Mouse (Mus musculus) midbrain, postnatal 0 days (tissue): ENCODE results near the gene Gsn. TPM values are rescaled to one million over a fixed set of nuclear protein-coding genes. Genes with fewer than 3 reads are reported as not detected.
A peak's percentile ranks its signal among the peaks of the same experiment; 100 is the strongest.

Source experiments
- ATAC-seq: fragments of 200-750 bp; cut with Nextera tagmentation; 2 replicates; pipeline ENCODE4 v1.8.0; 2017; ENCODE audit warnings: moderate number of reproducible peaks, mild to moderate bottlenecking, moderate TSS enrichment, moderate library complexity; ENCODE audit not compliant: low FRiP score
- DNase-seq: peaks from one replicate; pipeline ENCODE4 v3.0.0-alpha.2; 2015; ENCODE audit warnings: low spot score
- H3K27ac ChIP-seq: fragments of 300-500 bp; sonication (generic); 2 replicates; pipeline ENCODE4 v1.5.1; 2014; ENCODE audit warnings: low read depth, mild to moderate bottlenecking, low read length, mixed read lengths
- H3K27me3 ChIP-seq: fragments of 300-500 bp; sonication (generic); 2 replicates; pipeline ENCODE4 v1.6.1; 2014; ENCODE audit warnings: low read length, control low read depth, mixed read lengths; ENCODE audit not compliant: insufficient read depth
- H3K36me3 ChIP-seq: fragments of 300-500 bp; sonication (generic); 2 replicates; pipeline ENCODE4 v1.6.1; 2014; ENCODE audit warnings: low read length, control low read depth, mixed read lengths; ENCODE audit not compliant: insufficient read depth
- H3K4me1 ChIP-seq: fragments of 300-500 bp; sonication (generic); 2 replicates; pipeline ENCODE4 v1.6.1; 2014; ENCODE audit warnings: mild to moderate bottlenecking, control low read depth, antibody characterized with exemption, low read length, mixed read lengths; ENCODE audit not compliant: insufficient read depth
- H3K4me2 ChIP-seq: fragments of 300-500 bp; sonication (generic); 2 replicates; pipeline ENCODE4 v1.6.1; 2014; ENCODE audit warnings: low read depth, mild to moderate bottlenecking, low read length, mixed read lengths; ENCODE audit not compliant: poor library complexity, severe bottlenecking
- H3K4me3 ChIP-seq: fragments of 300-500 bp; sonication (generic); 2 replicates; pipeline ENCODE4 v1.5.1; 2014; ENCODE audit warnings: low read depth, mild to moderate bottlenecking, low read length, moderate library complexity
- H3K9ac ChIP-seq: fragments of 300-500 bp; sonication (generic); replicated peaks from 2 replicates; pipeline ENCODE4 v1.6.1; 2014; ENCODE audit warnings: mild to moderate bottlenecking, low read length, moderate library complexity, mixed read lengths; ENCODE audit not compliant: poor library complexity, severe bottlenecking
- H3K9me3 ChIP-seq: fragments of 300-500 bp; sonication (generic); 2 replicates; pipeline ENCODE4 v1.6.1; 2016; ENCODE audit warnings: low read length, control low read depth
- CTCF ChIP-seq: IDR thresholded peaks from 2 replicates; pipeline ENCODE4 v1.5.1; 2016; ENCODE audit warnings: antibody characterized with exemption, mild to moderate bottlenecking
- WGBS: fragments of 180-500 bp; shearing (Covaris S2); extraction: QIAGEN DNeasy Blood & Tissue Kit; methylation state at CpG from one replicate; pipeline ENCODE4 v1.1.7; 2014; 5-methylcytosine and 5-hydroxymethylcytosine counted together
- polyA plus RNA-seq: library from polyadenylated mRNA; unstranded; fragments of >200 nt; fragmentation: Nextera tagmentation; extraction: Ambion mirVana; gene quantifications from 2 replicates; pipeline ENCODE4 v1.2.1, GENCODE M21; 2015
- total RNA-seq: library from RNA; depleted of rRNA; stranded (reverse); fragments of >200 nt; gene quantifications from 2 replicates; pipeline ENCODE4 v1.2.3, GENCODE M21; 2014

The Gsn gene
- total and polyA plus RNA-seq, 2 experiments from 2014 or later, result 26.2 to 39.1 TPM

DNA sequence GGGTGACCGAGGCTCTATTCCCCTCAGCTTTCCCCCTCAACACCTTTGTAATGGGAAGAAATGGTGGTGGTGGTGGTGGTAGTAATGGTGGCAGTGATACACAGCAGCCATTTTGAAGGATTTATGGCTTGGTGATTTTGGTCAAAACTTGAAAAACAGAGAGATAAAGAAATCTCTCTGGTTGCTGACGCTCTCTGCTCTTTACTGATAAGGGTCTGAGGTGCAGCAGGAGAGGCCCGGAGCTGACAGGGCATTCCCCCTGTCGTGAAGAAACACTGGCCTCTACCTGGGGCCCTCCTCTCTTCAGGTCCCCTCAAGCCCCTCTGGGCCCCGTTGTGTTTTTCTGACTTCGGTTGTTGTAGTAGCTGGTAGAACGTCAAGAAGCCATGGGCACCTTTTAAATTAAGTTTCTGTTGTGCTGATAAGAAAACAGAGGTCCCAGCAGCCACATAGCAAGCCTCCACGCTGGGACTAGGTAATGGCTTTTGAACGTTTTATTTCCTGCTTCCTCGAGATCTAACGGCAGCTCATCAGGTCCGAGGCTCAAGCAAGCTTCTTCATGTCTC lies 42.8 kb upstream of the Gsn start:
- DNase-seq, result no peak
- Histone ChIP-seq H3K9me3 (no peaks in the 10 kb centered on the region), H3K36me3 (no peaks in the 10 kb centered on the region), H3K27me3 (no peaks in the 10 kb centered on the region), H3K9ac (no peak overlapping the region), H3K4me2 (no peak overlapping the region), H3K4me3 (no peak overlapping the region), H3K4me1 (no peaks in the 10 kb centered on the region), H3K27ac (no peak overlapping the region)
- ATAC-seq, result no peak
- no peak for TF ChIP-seq CTCF
- 84% methylated on average over 12 of the region's 12 CpGs for WGBS

DNA sequence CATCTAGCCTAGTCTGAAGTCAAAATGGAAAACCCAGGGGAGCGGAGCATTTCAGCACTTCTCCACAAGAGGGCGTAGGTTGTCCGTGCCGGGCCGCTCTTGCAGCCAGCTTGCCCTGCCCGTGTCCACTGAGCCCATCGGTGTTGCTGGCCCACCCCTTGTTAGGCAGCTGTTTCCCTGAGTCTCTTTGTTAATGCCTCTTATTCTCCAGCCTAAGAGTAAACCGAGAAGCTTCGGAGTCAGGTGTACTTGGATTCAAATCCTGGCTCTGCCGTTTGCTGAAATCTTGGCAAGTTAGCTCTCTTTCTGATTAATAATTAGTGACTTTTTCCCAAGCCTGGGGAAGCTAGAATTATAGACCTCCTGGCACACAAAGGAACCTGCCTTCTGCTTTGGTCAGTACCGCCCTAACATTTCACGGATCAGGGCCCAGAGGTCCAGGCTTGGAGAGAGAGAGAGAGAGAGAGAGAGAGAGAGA lies 41.3 kb upstream of the Gsn start:
- no peak overlapping the region for H3K4me3 ChIP-seq
- H3K4me1 ChIP-seq, result no peaks in the 10 kb centered on the region
- H3K27ac ChIP-seq, result no peak overlapping the region
- ATAC-seq (peak; percentile 80), DNase-seq (peak; percentile 84)
- no peaks in the 10 kb centered on the region for H3K36me3 ChIP-seq
- H3K27me3 ChIP-seq, result no peaks in the 10 kb centered on the region
- WGBS, result 3% methylated on average over 12 of the region's 12 CpGs
- no peak overlapping the region for H3K9ac ChIP-seq
- TF ChIP-seq CTCF, result peak; percentile 93
- peak overlapping the region; percentile 38 for H3K4me2 ChIP-seq
- no peaks in the 10 kb centered on the region for H3K9me3 ChIP-seq

DNA sequence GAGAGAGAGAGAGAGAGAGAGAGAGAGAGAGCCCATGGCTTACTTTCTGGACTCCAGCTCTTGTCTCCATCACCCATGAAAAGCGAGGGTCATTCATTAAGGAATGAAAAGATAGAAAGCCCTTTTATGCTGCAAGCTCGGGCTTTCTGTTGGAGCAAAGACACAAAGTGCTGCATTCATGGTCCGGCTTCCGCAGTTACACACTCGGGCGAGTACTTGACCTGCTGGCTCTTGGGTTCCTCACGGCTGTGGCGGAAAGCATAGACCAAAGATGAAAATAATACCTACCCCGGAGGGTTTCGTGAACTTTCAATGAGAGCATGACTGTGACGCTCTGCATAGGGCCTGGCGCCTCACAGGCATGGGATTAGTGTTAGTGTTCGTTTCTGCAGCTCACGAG lies 40.8 kb upstream of the Gsn start:
- Histone ChIP-seq H3K36me3 (no peaks in the 10 kb centered on the region), H3K9me3 (no peaks in the 10 kb centered on the region), H3K4me2 (no peak overlapping the region), H3K4me3 (no peak overlapping the region), H3K9ac (no peak overlapping the region), H3K27me3 (no peaks in the 10 kb centered on the region), H3K27ac (no peak overlapping the region), H3K4me1 (no peaks in the 10 kb centered on the region)
- ATAC-seq (no peak), DNase-seq (no peak)
- WGBS, result 36% methylated on average over 14 of the region's 14 CpGs
- TF ChIP-seq CTCF, result no peak

DNA sequence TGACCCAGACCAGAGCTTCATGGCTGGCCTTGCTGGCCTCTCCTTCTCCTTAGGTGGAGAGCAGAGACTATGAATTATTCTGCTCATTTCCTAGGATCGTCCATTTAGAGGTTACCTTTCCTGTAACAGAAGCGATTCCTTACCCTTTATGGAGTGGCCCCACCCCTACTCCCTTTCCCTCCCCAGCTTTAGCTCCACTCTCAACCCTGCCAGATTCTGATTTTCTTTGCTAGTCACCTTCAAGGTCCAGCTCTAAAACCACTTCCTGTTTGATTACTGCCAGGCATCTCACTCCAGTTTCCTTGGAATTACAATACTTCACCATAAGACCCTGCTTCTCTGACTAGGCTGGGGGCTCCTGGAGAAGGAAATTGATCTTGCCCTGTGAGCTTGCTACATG lies 39.5 kb upstream of the Gsn start:
- Histone ChIP-seq H3K27me3 (no peaks in the 10 kb centered on the region), H3K4me1 (no peaks in the 10 kb centered on the region), H3K27ac (no peak overlapping the region), H3K9me3 (no peaks in the 10 kb centered on the region), H3K4me2 (no peak overlapping the region), H3K9ac (no peak overlapping the region), H3K4me3 (no peak overlapping the region), H3K36me3 (no peaks in the 10 kb centered on the region)
- DNase-seq (no peak), ATAC-seq (no peak)
- 91% methylated on average over 2 of the region's 2 CpGs for WGBS
- TF ChIP-seq CTCF, result no peak

DNA sequence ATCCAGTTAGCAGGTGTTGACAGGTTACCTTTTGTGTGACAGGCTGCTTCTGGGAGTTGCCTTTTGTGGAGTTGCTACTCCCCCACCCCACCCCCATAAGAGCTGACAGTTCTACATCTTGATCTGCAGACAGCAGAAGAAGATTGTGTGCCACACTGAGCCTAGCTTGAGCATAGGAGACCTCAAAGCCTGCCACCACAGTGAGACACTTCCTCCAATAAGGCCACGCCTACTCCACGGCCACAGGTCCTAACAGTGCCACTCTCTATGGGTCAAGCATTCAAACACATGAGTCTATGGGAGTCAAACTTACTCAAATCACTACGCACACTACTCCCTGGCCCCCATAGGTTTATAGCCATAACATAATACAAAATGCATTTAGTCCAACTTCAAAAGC lies 37.4 kb upstream of the Gsn start:
- no peak overlapping the region for H3K27ac ChIP-seq
- H3K27me3 ChIP-seq, result no peaks in the 10 kb centered on the region
- ATAC-seq (no peak), DNase-seq (no peak)
- 95% methylated on average over 3 of the region's 3 CpGs for WGBS
- no peaks in the 10 kb centered on the region for H3K36me3 ChIP-seq
- H3K9ac ChIP-seq, result no peak overlapping the region
- TF ChIP-seq CTCF, result no peak
- no peak overlapping the region for H3K4me2 ChIP-seq
- no peak overlapping the region for H3K4me3 ChIP-seq
- H3K9me3 ChIP-seq, result no peaks in the 10 kb centered on the region
- no peaks in the 10 kb centered on the region for H3K4me1 ChIP-seq

DNA sequence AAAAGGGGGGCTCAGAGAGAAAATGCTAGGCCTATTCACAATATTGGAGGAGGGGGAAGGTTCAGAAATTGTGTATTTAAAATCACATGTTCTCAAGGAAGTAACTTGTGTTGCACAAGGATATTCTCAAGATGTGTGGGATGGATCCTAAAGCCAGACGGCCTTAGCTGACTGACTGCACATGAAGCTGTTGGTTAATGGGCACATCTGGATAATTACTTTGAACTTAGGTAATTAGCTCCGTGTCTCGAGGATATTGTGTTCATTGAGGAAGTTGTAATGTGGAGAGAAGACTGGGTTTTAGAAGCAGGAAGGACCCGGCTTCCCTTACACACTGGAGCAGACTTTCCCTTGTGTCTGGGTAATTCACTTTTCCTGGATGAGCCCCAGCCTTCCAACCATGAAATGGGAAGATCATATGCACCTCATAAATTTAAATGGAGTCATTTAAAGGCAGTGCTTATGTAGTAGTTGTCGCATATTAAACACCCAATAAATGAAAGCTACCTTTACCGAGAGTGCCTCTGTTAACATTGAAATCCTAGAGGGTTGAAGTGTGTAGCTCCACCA lies 33.3 kb upstream of the Gsn start:
- H3K27ac ChIP-seq, result no peak overlapping the region
- ATAC-seq (no peak), DNase-seq (no peak)
- no peak for TF ChIP-seq CTCF
- H3K4me3 ChIP-seq, result no peak overlapping the region
- H3K27me3 ChIP-seq, result no peaks in the 10 kb centered on the region
- H3K9me3 ChIP-seq, result no peaks in the 10 kb centered on the region
- no peaks in the 10 kb centered on the region for H3K4me1 ChIP-seq
- H3K4me2 ChIP-seq, result no peak overlapping the region
- no peak overlapping the region for H3K9ac ChIP-seq
- 73% methylated on average over 6 of the region's 6 CpGs for WGBS
- no peaks in the 10 kb centered on the region for H3K36me3 ChIP-seq
